Mouse (Mus musculus): ENCODE measurements at regions not wholly inside any gene's neighbourhood (a gene's known extent, or its start where the extent isn't known, plus 50 kb on each side); places are given as distances from the start of the nearest gene placed in this dataset.

DNA sequence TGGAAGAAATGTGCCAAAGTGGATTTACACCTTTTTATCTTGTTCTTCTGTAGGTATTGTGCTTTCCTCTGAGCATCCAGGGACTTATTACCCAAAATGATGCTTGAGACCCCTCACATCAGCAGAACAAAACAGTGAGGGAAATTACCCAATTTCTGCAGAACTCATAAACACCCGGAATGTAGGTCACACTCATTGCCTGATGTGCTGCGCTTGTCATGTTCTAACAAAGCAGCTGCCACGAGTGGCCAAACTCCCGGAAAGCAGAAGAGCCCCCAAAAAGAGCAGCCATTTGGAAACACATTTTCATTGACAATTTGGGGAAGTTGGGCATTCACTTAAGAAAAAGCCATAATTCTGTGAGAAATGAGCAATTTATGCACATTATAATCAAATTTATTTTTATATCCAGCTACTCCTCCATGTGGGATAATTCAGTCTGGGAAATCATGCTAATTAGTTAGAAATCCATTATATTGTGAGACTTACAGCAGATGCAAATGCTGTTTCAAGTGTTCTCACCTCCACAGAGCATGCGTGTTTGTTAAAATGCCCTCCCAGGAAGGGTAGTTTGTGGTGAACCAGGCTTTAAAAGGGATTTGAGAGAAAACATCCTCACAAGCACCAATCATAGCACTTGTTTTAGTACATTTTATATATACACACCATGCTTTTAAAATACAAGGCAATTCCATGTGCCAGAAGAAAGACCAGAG lies 931.9 kb upstream of the Klhl29 start:
- DNase-seq (ENCODE audit: low spot score in 2 of 2) = peak in 1 of 2 experiments; percentile 16

- no peak for DNase-seq (ENCODE audit: low spot score in 2 of 2)
Measured at GRCm38 (mm10) chr12:6287622-6288021, 912.1 kb upstream of the Klhl29 start.

- peak in 1 of 2 experiments; percentile 18 for DNase-seq (ENCODE audit: low spot score in 2 of 2)
Measured at GRCm38 (mm10) chr12:6263962-6264361, 888.5 kb upstream of the Klhl29 start.

Measured in layer of hippocampus, postnatal 14 days (tissue).